Mouse (Mus musculus) spleen, adult 2 months (tissue): Measurements from ENCODE around the gene Cep128.

Source experiments
- CTCF ChIP-seq: fragments of 200-500 bp; IDR thresholded peaks from 2 replicates; pipeline ENCODE4 v1.5.1; 2011; ENCODE audit warnings: mild to moderate bottlenecking, inconsistent platforms; ENCODE audit not compliant: insufficient read depth, insufficient read length, insufficient replicate concordance; ENCODE audit errors: extremely low read depth
- POLR2A ChIP-seq: fragments of 200-500 bp; IDR thresholded peaks from 2 replicates; pipeline ENCODE4 v1.6.1; 2011; ENCODE audit warnings: low read depth, low read length, inconsistent platforms

DNA sequence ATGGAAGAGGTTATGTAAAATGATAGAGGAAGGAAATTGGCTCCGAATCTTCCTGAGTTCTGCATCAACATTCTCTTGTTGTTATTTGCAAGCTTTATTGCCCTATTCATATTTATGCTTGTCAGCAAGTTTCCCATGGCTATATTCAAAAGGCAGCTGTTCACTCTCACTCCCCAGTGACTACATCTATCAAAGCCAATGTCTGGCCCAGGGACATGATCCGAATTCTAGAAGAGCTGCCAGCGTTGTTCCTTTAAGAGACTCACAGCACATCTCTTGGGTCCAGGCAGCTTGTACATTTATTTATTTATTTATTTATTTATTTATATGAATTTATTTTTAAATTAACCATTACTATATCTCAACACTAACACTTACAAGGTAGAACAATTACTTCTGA lies 235.1 kb downstream of the Cep128 start:
- TF ChIP-seq POLR2A (no peak), CTCF (no peak)
